Mouse (Mus musculus): ENCODE results near the gene Gm17555. TPM values are rescaled to one million over a fixed set of nuclear protein-coding genes. Genes with fewer than 3 reads are reported as not detected.
A peak's percentile ranks its signal among the peaks of the same experiment; 100 is the strongest.
"Not testable (repeated sequence)": the region's sequence is repeated elsewhere in the genome, so short reads cannot be mapped to it uniquely, and the experiment has no call there.

Gm17555 gene
- not detected for total RNA-seq (2021)
- long read RNA-seq, experiment 1: 0 reads
- long read RNA-seq, experiment 2: 0 reads

GRCm38 (mm10) chr2:126214800-126215199 is at the start of gene Gm17555:
TSS of gene Gm17555 (plus strand) at chr2:126215100.
- not testable (repeated sequence) for DNase-seq (ENCODE audit: low spot score in 2 of 2)

GRCm38 (mm10) chr2:126165277-126166018 is 49.5 kb upstream of the Gm17555 start:
- no peak for DNase-seq (ENCODE audit: low spot score in 2 of 2)

- no peak for DNase-seq (ENCODE audit: low spot score in 2 of 2)
Measured at GRCm38 (mm10) chr2:126166335-126166734, 48.6 kb upstream of the Gm17555 start.

- DNase-seq (ENCODE audit: low spot score in 2 of 2): no peak
Measured at GRCm38 (mm10) chr2:126166848-126167617, 47.9 kb upstream of the Gm17555 start.

GRCm38 (mm10) chr2:126171427-126171826 is 43.5 kb upstream of the Gm17555 start:
- no peak for DNase-seq (ENCODE audit: low spot score in 2 of 2)

GRCm38 (mm10) chr2:126191306-126191705 is 23.6 kb upstream of the Gm17555 start:
- DNase-seq (ENCODE audit: low spot score in 2 of 2): no peak

GRCm38 (mm10) chr2:126192129-126192528 is 22.8 kb upstream of the Gm17555 start:
- no peak for DNase-seq (ENCODE audit: low spot score in 2 of 2)

GRCm38 (mm10) chr2:126195631-126196356 is 19.1 kb upstream of the Gm17555 start:
- DNase-seq (ENCODE audit: low spot score in 2 of 2): no peak

GRCm38 (mm10) chr2:126198971-126199370 is 15.9 kb upstream of the Gm17555 start:
- no peak for DNase-seq (ENCODE audit: low spot score in 2 of 2)

- no peak for DNase-seq (ENCODE audit: low spot score in 2 of 2)
Measured at GRCm38 (mm10) chr2:126211011-126211680, 3.8 kb upstream of the Gm17555 start.

- no peak for DNase-seq (ENCODE audit: low spot score in 2 of 2)
Measured at GRCm38 (mm10) chr2:126227581-126227980, 12.7 kb downstream of the Gm17555 start.

- DNase-seq (ENCODE audit: low spot score in 2 of 2): no peak
Measured at GRCm38 (mm10) chr2:126231731-126232130, 16.8 kb downstream of the Gm17555 start.

GRCm38 (mm10) chr2:126236905-126237304 is 22.0 kb downstream of the Gm17555 start:
- peak in 1 of 2 experiments; percentile 47 for DNase-seq (ENCODE audit: low spot score in 2 of 2)

- DNase-seq (ENCODE audit: low spot score in 2 of 2): no peak
Measured at GRCm38 (mm10) chr2:126245446-126245845, 30.5 kb downstream of the Gm17555 start.

GRCm38 (mm10) chr2:126248536-126248935 is 33.6 kb downstream of the Gm17555 start:
- DNase-seq (ENCODE audit: low spot score in 2 of 2): no peak

- no peak for DNase-seq (ENCODE audit: low spot score in 2 of 2)
Measured at GRCm38 (mm10) chr2:126252211-126252610, 37.3 kb downstream of the Gm17555 start.

Other genes with a start within 250 kb of the Gm17555 start
- gene Fgf7, start 180.4 kb upstream of the Gm17555 start, total RNA-seq (2021): 10 to 100 TPM; 18.0 to 20.8 TPM
- not detected for gene Fam227b, start 63.1 kb upstream of the Gm17555 start, total RNA-seq (2021)
- 1 to 10 TPM; 7.7 to 9.5 TPM for gene Dtwd1, start 63.0 kb upstream of the Gm17555 start, total RNA-seq (2021)